Comparison of ENCODE assay signal across 8 mouse cellular contexts in the genomic region with DNA sequence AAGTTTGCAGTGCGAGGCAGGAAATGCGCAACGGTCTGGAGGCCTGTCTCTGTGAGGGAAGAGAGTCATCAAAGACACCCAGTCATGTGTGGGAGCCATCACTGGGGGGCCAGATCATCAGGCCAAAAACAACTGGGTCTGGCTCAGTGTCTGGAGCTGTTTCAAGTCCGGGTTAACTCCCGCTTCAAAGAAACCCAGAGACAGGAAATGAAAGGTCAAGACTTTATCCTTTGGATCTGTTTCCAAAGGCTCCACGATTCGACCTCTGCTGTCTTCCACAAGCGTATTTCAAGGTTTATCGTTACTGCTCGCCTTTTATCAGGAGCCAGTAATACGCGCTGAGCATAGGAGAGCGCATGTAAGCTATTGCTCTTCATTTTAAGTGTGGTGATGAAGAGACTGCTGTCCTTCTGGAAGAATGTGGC.
DNase-seq lines count a peak whose midpoint lies in the region.

No protein-coding gene starts in this region.

- intact Hi-C loops in left cerebral cortex, postnatal 4 days (cut with DNase I), result no loop called here
- intact Hi-C loops in left cerebral cortex, postnatal 25 days (cut with DNase I), result no loop called here

- DNase-seq in left cerebral cortex, postnatal 4 days, result peak; percentile 6
- no peak for DNase-seq in left cerebral cortex, postnatal 25 days (ENCODE audit: low spot score in 2 of 2)
- DNase-seq in embryo, embryonic 11 days, result peak; percentile 54
- peak; percentile 79 for DNase-seq in kidney, postnatal 10 days
- peak; percentile 2 for DNase-seq in ovary, adult 18-20 months (ENCODE audit: low spot score)
- no peak for DNase-seq in natural killer cell, adult 2 months (ENCODE audit: low spot score in 2 of 2)
- no peak for DNase-seq in testis, postnatal 10 days (ENCODE audit: low spot score)
- DNase-seq in c-Kit-positive CD71-positive TER-119-positive erythroid progenitor cells, embryonic 14.5 days (ENCODE audit: low spot score), result no peak

Comparison
In these comparisons a context has a peak if more than half of its experiments do, and no peak if none do; other contexts are left out.
1. DNase-seq: peak in left cerebral cortex, postnatal 4 days (single experiment), embryo, embryonic 11 days (single experiment), kidney, postnatal 10 days (single experiment) and ovary, adult 18-20 months (single experiment); none in left cerebral cortex, postnatal 25 days (0 of 2), natural killer cell, adult 2 months (0 of 2), testis, postnatal 10 days (single experiment) and c-Kit-positive CD71-positive TER-119-positive erythroid progenitor cells, embryonic 14.5 days (single experiment).